Mouse (Mus musculus): Measurements from ENCODE around the gene Hoxd8. TPM values are rescaled to one million over a fixed set of nuclear protein-coding genes. Genes with fewer than 3 reads are reported as not detected.

The Hoxd8 gene
- polyA plus RNA-seq, 1 experiment: 1.4 TPM

DNA sequence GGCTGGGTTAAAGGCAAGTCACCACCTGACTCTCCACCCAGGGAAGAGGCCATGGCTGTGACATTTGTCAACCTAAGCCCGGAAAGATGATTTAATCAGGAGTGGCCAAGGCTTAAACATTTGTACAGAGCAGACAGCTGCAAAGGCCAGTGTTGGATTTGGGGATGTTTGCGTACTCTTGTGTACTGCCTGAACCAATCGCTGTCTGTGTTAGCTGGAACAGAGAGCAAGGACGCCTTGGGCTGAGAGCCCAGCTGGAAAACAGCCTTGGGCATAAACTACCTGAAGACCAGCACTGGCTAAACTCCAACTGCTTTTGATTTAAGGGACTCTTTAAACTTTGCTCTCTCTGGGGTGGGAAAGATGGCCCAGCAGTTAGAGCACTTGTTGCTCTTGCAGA lies 4.3 kb downstream of the Hoxd8 start:
- no peak overlapping the region for H3K27ac ChIP-seq (ENCODE audit: control insufficient read depth, insufficient read depth, low read depth, low read length, poor library complexity)
- H3K4me1 ChIP-seq (ENCODE audit: control insufficient read depth, insufficient read depth, low read length): no peaks in the 10 kb centered on the region
- H3K4me3 ChIP-seq (replicated peaks; ENCODE audit: control insufficient read depth, low read depth, low read length): no peak overlapping the region
- TF ChIP-seq POLR2A (IDR thresholded peaks at IDR 0.05; ENCODE audit: borderline replicate concordance, control insufficient read depth, low read depth, low read length) (no peak), CTCF (IDR thresholded peaks at IDR 0.05; ENCODE audit: control insufficient read depth, insufficient read depth, low read length) (no peak)
- WGBS: 66% methylated on average over 4 of the region's 4 CpGs

DNA sequence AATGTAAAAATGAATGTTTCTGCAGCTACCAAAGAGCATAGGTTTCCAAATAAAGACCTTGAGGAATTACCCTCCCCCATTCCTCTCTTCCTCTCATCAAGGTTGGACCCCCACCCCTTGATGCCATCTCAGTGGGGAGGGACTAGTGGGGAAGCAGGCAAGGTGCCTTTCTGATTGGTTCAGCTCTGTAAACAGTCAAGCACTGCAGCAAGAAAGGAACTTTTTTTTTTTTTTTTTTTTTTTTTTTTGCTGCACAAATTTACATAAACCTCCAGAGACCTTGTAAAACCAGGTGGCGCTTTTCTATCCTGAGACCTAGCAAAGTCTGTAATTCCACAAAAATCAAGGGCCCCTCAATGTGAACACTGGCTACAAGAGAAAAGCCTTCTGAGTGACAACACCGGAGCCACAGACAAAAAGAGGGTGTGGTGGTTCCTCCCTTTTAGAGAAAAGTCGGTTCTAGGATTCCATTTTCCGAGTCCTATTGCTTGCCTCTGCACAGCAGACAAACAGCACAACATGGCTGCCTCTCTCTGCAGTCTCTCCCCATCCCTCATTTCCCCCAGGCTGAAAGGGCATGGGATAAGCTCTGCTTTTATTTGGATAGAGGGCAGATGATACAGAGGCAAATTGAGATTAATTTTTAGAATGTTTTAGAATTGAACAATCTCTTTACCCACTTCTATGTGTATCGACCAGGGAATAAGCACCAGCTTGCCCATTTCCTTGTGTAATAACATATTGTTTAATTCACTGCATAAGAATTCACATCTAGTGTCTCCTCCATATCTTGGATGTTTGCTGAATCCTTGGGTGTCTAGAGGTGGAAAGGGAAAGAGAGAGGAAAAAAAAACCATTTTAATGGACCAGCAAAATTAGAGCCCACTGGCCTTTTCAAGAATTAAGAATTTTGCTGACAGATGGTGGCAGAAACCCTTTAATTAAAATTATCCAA lies 5.3 kb downstream of the Hoxd8 start:
- H3K4me3 ChIP-seq (replicated peaks; ENCODE audit: control insufficient read depth, low read depth, low read length): no peak overlapping the region
- WGBS: 18% methylated on average over 5 of the region's 5 CpGs
- no peak overlapping the region for H3K27ac ChIP-seq (ENCODE audit: control insufficient read depth, insufficient read depth, low read depth, low read length, poor library complexity)
- no peak for TF ChIP-seq POLR2A (IDR thresholded peaks at IDR 0.05; ENCODE audit: borderline replicate concordance, control insufficient read depth, low read depth, low read length)
- TF ChIP-seq CTCF (IDR thresholded peaks at IDR 0.05; ENCODE audit: control insufficient read depth, insufficient read depth, low read length): no peak
- no peaks in the 10 kb centered on the region for H3K4me1 ChIP-seq (ENCODE audit: control insufficient read depth, insufficient read depth, low read length)

DNA sequence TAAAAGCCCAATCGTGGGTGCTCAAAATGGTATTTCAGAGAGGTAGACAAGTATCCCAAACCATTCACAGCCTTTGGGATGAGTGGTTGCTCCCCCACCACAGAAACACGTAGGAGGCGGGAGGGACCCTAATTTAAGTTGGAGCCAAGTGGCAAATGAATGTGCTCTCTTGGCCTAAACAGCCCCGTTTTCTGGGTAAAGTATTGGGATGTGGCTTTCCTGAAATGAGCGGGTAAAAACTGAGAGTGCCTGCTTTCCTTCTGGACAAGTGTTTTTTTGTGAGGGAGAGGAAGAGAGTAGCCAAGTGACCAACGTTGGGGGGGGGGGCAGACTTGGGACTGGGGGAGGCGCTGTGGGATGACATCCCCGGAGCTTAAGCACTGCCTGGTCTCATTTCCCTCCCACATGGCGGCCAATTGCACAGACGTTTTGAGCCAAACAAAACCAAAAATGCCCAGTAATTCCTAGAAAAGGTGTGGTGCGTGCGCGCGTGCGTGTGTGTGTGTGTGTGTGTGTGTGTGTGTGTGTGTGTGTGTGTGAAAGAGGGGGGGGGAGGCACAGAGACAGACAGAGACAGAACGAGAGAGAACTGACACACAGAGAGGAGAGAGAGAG lies 6.6 kb downstream of the Hoxd8 start:
- Histone ChIP-seq H3K27ac (ENCODE audit: control insufficient read depth, insufficient read depth, low read depth, low read length, poor library complexity) (no peak overlapping the region), H3K4me1 (ENCODE audit: control insufficient read depth, insufficient read depth, low read length) (no peaks in the 10 kb centered on the region; the same call in 1 of the 2 replicates), H3K4me3 (replicated peaks; ENCODE audit: control insufficient read depth, low read depth, low read length) (no peak overlapping the region)
- TF ChIP-seq CTCF (IDR thresholded peaks at IDR 0.05; ENCODE audit: control insufficient read depth, insufficient read depth, low read length): no peak
- TF ChIP-seq POLR2A (IDR thresholded peaks at IDR 0.05; ENCODE audit: borderline replicate concordance, control insufficient read depth, low read depth, low read length): no peak
- 10% methylated on average over 16 of the region's 16 CpGs for WGBS

DNA sequence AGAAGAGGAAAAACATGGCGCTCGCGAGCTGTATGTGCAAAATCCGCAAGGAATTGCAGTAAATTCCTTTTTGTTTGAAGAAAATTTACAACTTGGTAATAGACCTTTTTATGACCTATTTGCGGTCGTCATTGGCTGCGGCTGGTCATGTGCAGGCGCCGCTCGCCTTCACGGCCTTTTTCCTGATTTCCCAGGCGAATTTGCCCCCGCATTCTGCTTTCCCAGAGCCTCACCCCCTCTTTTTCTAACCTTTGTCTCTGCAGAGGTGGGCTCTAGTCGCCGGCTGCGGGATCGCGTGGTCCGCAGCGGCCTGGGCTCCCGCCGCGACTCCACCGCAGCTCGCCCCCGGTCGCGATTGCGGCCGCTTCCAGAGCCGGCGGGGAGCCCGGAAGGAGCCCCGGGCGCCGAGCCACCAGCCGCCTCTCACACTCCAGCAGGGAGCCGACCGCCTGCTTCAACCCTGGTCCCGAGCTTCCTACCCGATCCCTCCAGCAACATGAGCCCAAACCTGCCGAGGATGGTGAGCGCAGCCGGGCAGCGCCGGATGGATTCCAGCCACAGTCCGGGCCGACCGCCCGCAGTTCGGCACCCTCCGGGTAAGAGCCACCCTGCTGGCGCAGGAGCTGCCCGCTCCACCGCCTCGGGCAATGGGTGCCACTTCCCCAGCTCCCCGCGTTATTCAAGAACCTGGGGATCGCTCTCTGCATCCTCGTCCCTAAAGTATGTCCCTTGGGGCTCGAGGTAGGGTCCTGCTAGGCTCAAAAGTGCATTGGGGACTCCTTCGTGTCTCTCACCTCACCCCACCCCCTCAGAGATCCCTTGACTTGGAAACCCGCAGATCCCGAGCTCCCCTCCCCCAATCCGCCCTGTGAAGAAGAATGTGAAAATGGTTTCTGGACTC lies 7.6 kb downstream of the Hoxd8 start, which contains the start of the genes Hoxd3 and Hoxd4:
Gene Hoxd3, plus strand, starts transcription at position 207 of the 901 bp plus-strand sequence.
Gene Hoxd4, plus strand, starts transcription at position 209 of the 901 bp plus-strand sequence.
- 3% methylated on average over 65 of the region's 65 CpGs for WGBS
- no peaks in the 10 kb centered on the region; the same call in 1 of the 2 replicates for H3K4me1 ChIP-seq (ENCODE audit: control insufficient read depth, insufficient read depth, low read length)
- no peak within 1 kb of the TSS; the same call in 1 of the 2 replicates for H3K27ac ChIP-seq (ENCODE audit: control insufficient read depth, insufficient read depth, low read depth, low read length, poor library complexity)
- TF ChIP-seq CTCF (IDR thresholded peaks at IDR 0.05; ENCODE audit: control insufficient read depth, insufficient read depth, low read length) (no peak), POLR2A (IDR thresholded peaks at IDR 0.05; ENCODE audit: borderline replicate concordance, control insufficient read depth, low read depth, low read length) (no peak)
- H3K4me3 ChIP-seq (replicated peaks; ENCODE audit: control insufficient read depth, low read depth, low read length): no peak within 1 kb of the TSS

DNA sequence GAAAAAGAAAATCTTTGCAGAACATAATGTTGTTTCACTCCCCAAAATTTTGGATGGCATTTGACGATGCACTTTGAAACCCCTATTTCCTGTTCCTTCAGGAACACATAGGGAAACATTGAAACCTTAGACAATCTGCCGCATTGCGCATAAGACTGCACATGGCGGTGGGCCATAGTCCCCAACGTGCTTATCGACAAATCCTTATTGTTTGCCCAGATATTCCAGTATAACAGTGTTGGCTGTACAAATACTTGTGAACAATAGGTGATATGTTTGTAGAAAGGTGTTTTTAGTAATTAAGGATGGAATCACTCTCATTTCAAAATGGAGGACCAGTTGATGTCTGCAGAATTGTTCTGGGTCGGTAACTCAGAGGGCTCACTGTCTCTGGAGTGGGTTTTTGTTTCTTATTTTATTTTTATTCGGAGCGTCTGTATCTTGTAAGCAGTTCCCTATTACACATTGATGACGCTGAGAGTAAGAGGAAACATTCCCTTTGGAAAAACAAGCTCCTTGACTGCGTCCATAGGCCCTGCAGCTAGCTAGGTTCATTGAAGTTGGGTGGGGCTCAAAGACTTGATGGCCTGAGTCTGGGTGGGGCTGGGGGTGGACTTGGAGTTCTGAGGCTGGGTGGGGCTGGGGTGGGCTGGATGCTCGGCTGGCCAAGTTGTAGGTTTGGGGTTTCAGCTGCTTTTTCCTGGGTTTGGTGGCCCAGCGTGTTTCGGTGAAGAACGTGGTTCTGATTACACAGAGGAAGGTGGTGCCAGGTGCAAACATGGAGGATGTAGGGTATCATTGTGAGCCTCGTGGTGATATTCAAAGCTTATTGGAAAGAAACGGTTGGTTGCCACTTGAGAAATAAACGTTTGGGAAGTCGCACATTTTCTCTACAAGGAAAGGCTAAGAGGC lies 9.1 kb downstream of the Hoxd8 start:
- Histone ChIP-seq H3K4me3 (replicated peaks; ENCODE audit: control insufficient read depth, low read depth, low read length) (no peak overlapping the region), H3K27ac (ENCODE audit: control insufficient read depth, insufficient read depth, low read depth, low read length, poor library complexity) (no peak overlapping the region), H3K4me1 (ENCODE audit: control insufficient read depth, insufficient read depth, low read length) (no peaks in the 10 kb centered on the region; the same call in 1 of the 2 replicates)
- 22% methylated on average over 19 of the region's 19 CpGs for WGBS
- TF ChIP-seq CTCF (IDR thresholded peaks at IDR 0.05; ENCODE audit: control insufficient read depth, insufficient read depth, low read length): no peak
- TF ChIP-seq POLR2A (IDR thresholded peaks at IDR 0.05; ENCODE audit: borderline replicate concordance, control insufficient read depth, low read depth, low read length): no peak

DNA sequence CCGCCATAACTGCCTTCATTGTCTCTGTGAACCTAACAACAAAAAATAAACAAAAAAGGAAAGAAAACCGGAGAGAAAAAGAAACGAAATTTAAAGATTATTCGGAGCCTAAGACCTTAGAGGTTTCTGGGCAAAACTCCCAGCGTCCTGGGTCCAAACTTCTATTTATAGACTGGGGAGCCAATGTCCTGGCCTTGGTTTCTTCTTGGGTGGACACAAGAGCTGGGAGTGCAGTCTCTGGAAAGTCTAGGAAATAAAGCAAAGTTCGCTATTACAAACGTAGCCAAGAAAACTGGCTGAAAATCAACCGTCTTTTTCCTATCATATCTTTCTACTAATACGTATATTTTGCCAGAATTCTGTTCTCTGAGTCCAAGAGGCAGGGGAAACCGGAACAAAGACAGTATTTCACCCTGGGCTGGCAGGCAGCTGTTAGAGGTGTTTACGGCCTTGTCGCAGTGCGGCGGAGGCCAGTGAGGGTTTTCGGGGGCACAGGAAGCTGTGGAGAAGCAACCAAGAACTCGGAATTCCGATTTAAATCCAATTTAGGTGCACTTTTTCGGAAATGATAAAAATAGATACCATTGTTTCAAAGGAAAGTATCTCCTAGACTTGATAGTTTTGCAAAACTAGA lies 9.9 kb downstream of the Hoxd8 start:
- H3K4me1 ChIP-seq (ENCODE audit: control insufficient read depth, insufficient read depth, low read length): no peaks in the 10 kb centered on the region; the same call in 1 of the 2 replicates
- no peak overlapping the region for H3K27ac ChIP-seq (ENCODE audit: control insufficient read depth, insufficient read depth, low read depth, low read length, poor library complexity)
- TF ChIP-seq POLR2A (IDR thresholded peaks at IDR 0.05; ENCODE audit: borderline replicate concordance, control insufficient read depth, low read depth, low read length) (no peak), CTCF (IDR thresholded peaks at IDR 0.05; ENCODE audit: control insufficient read depth, insufficient read depth, low read length) (no peak)
- WGBS: 10% methylated on average over 18 of the region's 18 CpGs
- no peak overlapping the region for H3K4me3 ChIP-seq (replicated peaks; ENCODE audit: control insufficient read depth, low read depth, low read length)

Data from bone marrow, adult 2 months (tissue).